Mouse (Mus musculus) midbrain, embryonic 11.5 days (tissue): ENCODE results near the gene Glyat. TPM values are rescaled to one million over a fixed set of nuclear protein-coding genes. Genes with fewer than 3 reads are reported as not detected.

Experiments
- ATAC-seq: fragments of 200-750 bp; cut with Nextera tagmentation; 2 replicates; pipeline ENCODE4 v1.8.0; 2017; ENCODE audit warnings: moderate TSS enrichment, moderate library complexity; ENCODE audit not compliant: low FRiP score
- DNase-seq: peaks from one replicate; pipeline ENCODE4 v3.0.0; 2015; ENCODE audit warnings: low spot score; ENCODE audit errors: missing footprints
- H3K27ac ChIP-seq: fragments of 300-500 bp; sonication (generic); 2 replicates; pipeline ENCODE4 v1.5.1; 2014; ENCODE audit warnings: low read depth, low read length
- H3K27me3 ChIP-seq: fragments of 300-500 bp; sonication (generic); 2 replicates; pipeline ENCODE4 v1.6.1; 2014; ENCODE audit warnings: mild to moderate bottlenecking, low read length, moderate library complexity, mixed read lengths; ENCODE audit not compliant: control insufficient read depth, insufficient read depth
- H3K36me3 ChIP-seq: fragments of 300-500 bp; sonication (generic); 2 replicates; pipeline ENCODE4 v1.6.1; 2014; ENCODE audit warnings: mild to moderate bottlenecking, low read length, moderate library complexity, mixed read lengths; ENCODE audit not compliant: control insufficient read depth, insufficient read depth
- H3K4me1 ChIP-seq: fragments of 300-500 bp; sonication (generic); 2 replicates; pipeline ENCODE4 v1.6.1; 2014; ENCODE audit warnings: low read length; ENCODE audit not compliant: control insufficient read depth, insufficient read depth
- H3K4me2 ChIP-seq: fragments of 300-500 bp; sonication (generic); 2 replicates; pipeline ENCODE4 v1.6.1; 2014; ENCODE audit warnings: mild to moderate bottlenecking, moderate library complexity
- H3K4me3 ChIP-seq: fragments of 300-500 bp; sonication (generic); 2 replicates; pipeline ENCODE4 v1.5.1; 2014; ENCODE audit warnings: low read depth, low read length
- H3K9ac ChIP-seq: fragments of 300-500 bp; sonication (generic); 2 replicates; pipeline ENCODE4 v1.6.1; 2014; ENCODE audit warnings: low read length
- H3K9me3 ChIP-seq: fragments of 300-500 bp; sonication (generic); 2 replicates; pipeline ENCODE4 v1.6.1; 2016; ENCODE audit warnings: low read length; ENCODE audit not compliant: control insufficient read depth
- WGBS: fragments of 180-500 bp; shearing (Covaris S2); extraction: QIAGEN DNeasy Blood & Tissue Kit; methylation state at CpG from one replicate; pipeline ENCODE4 v1.1.7; 2014; 5-methylcytosine and 5-hydroxymethylcytosine counted together
- polyA plus RNA-seq: library from polyadenylated mRNA; unstranded; fragments of >200 nt; fragmentation: Nextera tagmentation; extraction: Ambion mirVana; gene quantifications from 2 replicates; pipeline ENCODE4 v1.2.1, GENCODE M21; 2014

Glyat gene
- polyA plus RNA-seq, 1 experiment from 2014 or later, result not detected

DNA sequence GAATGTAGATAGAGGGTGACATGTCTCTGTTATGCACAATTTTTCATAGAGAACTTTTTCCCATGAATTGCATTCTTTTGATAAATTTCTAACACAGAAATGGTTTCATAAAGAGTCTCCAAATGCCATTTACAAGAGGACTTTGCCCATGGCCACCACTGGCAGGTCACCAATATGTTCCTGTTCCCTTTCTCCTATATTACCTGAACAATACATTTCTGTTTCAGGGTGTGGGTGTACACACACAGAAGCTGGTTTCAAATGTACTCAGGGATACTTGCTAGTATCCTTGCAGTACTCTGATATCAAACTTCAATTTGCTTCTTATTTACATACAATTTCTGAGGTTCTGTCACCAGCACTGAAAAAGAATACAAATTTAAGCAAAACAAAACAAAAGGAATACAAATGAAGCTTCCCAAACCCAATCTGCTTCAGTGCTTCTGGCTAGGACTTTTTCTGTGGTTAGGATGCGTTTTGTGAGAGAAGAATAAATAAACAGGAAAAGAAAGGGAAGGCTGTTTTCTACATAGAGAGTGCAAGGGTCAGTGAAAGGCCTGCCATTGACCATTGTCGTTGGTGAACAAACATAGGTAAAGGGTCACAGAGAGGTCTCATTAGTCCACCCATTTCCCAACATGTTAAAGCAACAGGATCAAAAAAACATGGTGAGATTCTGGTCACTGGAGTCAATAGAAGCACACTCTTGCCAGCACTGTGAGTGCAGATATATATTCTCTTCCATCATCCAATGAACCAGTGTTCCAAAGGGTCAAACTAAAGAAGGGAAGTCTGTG, 32.2 kb upstream of the Glyat start:
- Histone ChIP-seq H3K9ac (no peak overlapping the region), H3K27ac (no peak overlapping the region), H3K36me3 (no peaks in the 10 kb centered on the region), H3K4me2 (no peak overlapping the region), H3K4me3 (no peak overlapping the region), H3K9me3 (no peaks in the 10 kb centered on the region), H3K4me1 (no peaks in the 10 kb centered on the region), H3K27me3 (no peaks in the 10 kb centered on the region; the same call in 1 of the 2 replicates)
- ATAC-seq (no peak), DNase-seq (no peak)
- WGBS, result 52% methylated on average over 2 of the region's 2 CpGs

- no peak overlapping the region for H3K27ac ChIP-seq
- DNase-seq (no peak), ATAC-seq (no peak)
- H3K9me3 ChIP-seq, result no peaks in the 10 kb centered on the region
- no peaks in the 10 kb centered on the region for H3K27me3 ChIP-seq
- no peak overlapping the region for H3K9ac ChIP-seq
- no peak overlapping the region for H3K4me2 ChIP-seq
- H3K36me3 ChIP-seq, result no peaks in the 10 kb centered on the region
- no peaks in the 10 kb centered on the region for H3K4me1 ChIP-seq
- H3K4me3 ChIP-seq, result no peak overlapping the region
Observed at GRCm38 (mm10) chr19:12608336-12608735, 24.8 kb upstream of the Glyat start.

DNA sequence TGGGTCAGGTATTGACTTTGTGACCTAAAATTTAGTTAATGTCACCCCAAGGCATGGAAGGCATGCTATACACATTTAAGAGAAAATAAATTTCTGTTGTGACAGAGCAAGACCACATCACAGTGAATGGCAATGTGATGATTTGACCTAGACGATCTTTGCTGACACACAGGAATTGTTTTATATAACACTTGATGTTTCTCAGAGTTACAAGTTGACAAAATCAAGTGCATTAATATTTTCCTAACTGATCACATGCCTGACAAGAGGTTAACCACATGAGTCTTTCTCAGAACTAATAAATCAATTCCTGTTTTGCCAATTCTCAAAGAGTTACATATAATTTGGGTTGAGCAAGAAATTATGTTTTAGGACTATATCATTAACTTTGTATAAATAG, 19.5 kb upstream of the Glyat start:
- Histone ChIP-seq H3K9ac (no peak overlapping the region), H3K4me2 (no peak overlapping the region), H3K27me3 (no peaks in the 10 kb centered on the region), H3K4me1 (no peaks in the 10 kb centered on the region), H3K36me3 (no peaks in the 10 kb centered on the region), H3K9me3 (no peaks in the 10 kb centered on the region), H3K27ac (no peak overlapping the region), H3K4me3 (no peak overlapping the region)
- DNase-seq (no peak), ATAC-seq (no peak)
- WGBS, result 87% methylated on average over 1 of the region's 1 CpGs

DNA sequence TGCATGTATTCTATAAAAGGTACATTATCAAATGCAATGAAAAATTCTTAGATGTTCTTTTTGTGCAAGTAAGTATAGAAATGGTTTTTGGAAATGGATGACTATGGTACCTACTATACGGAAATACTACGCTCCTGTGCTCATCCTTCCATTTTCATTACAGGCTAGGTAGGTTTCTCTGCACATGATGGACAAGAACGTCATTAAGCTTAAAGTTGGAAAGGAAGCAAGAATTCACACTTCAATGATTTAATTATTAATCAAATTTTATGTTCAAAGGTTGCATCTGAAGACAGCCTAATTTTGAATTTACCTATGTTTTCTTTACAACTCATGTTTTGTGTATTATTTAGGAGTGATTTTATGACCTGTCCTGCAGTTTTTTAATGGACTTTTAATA, 1.2 kb downstream of the Glyat start:
- Histone ChIP-seq H3K4me3 (no peak overlapping the region), H3K36me3 (no peaks in the 10 kb centered on the region), H3K27ac (no peak overlapping the region), H3K27me3 (no peaks in the 10 kb centered on the region), H3K4me1 (no peaks in the 10 kb centered on the region), H3K4me2 (no peak overlapping the region), H3K9me3 (no peaks in the 10 kb centered on the region), H3K9ac (no peak overlapping the region)
- ATAC-seq (no peak), DNase-seq (no peak)
- WGBS, result 93% methylated on average over 3 of the region's 3 CpGs

GRCm38 (mm10) chr19:12634963-12635362, 1.9 kb downstream of the Glyat start:
- no peaks in the 10 kb centered on the region for H3K27me3 ChIP-seq
- DNase-seq, result no peak
- no peak overlapping the region for H3K4me2 ChIP-seq
- no peak for ATAC-seq
- no peak overlapping the region for H3K4me3 ChIP-seq
- no peaks in the 10 kb centered on the region for H3K36me3 ChIP-seq
- no peaks in the 10 kb centered on the region for H3K4me1 ChIP-seq
- no peak overlapping the region for H3K27ac ChIP-seq
- no peaks in the 10 kb centered on the region for H3K9me3 ChIP-seq
- no peak overlapping the region for H3K9ac ChIP-seq
- WGBS, result 87% methylated on average over 4 of the region's 4 CpGs

DNA sequence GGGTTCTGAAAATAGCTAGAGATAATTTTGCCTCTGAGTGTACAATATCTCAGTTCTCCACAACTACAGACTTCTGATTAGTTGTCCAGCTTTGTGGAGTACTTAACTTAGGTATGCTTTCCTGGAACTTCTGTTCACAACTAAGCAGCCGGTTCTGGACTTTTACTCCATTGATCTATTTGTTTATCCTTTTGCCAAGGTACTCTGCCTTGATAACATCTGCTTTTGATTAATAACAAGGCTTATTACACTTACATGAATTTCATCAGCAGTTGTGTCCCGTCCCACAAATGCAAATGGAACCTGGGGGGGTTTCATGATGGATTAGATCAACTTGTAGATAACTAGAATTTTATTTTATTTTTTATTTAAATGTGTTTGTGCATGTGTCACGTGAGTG, 3.8 kb downstream of the Glyat start:
- no peak overlapping the region for H3K4me2 ChIP-seq
- H3K4me1 ChIP-seq, result no peaks in the 10 kb centered on the region
- no peaks in the 10 kb centered on the region for H3K27me3 ChIP-seq
- ATAC-seq, result no peak
- WGBS, result 73% methylated on average over 3 of the region's 3 CpGs
- H3K36me3 ChIP-seq, result no peaks in the 10 kb centered on the region
- no peak overlapping the region for H3K4me3 ChIP-seq
- H3K9me3 ChIP-seq, result no peaks in the 10 kb centered on the region
- no peak overlapping the region for H3K9ac ChIP-seq
- no peak for DNase-seq
- H3K27ac ChIP-seq, result no peak overlapping the region

GRCm38 (mm10) chr19:12638049-12638448, 4.9 kb downstream of the Glyat start:
- Histone ChIP-seq H3K27me3 (no peaks in the 10 kb centered on the region), H3K4me2 (no peak overlapping the region), H3K36me3 (no peaks in the 10 kb centered on the region), H3K9me3 (no peaks in the 10 kb centered on the region), H3K9ac (no peak overlapping the region), H3K27ac (no peak overlapping the region), H3K4me1 (no peaks in the 10 kb centered on the region), H3K4me3 (no peak overlapping the region)
- ATAC-seq (no peak), DNase-seq (no peak)
- 67% methylated on average over 1 of the region's 1 CpGs for WGBS

DNA sequence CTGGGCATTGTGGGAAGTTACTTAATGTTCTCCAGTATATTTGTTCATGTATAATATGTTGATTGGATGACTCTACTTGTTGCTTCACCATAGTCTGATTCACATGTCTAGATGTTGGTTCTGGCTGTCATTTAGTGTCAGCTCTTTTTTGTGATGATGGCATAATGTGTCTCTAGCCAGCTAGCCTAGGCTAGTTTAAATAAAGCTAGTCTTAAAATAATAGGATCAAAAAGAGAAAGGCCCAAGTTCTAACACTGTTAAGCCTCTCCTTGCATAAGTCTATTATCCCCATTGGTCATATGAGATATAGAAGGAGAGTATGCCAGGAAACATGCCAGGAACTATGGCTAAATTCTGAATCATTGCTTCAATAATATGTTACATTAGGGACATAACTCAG, 16.4 kb downstream of the Glyat start:
- H3K27ac ChIP-seq, result no peak overlapping the region
- no peaks in the 10 kb centered on the region for H3K27me3 ChIP-seq
- DNase-seq (no peak), ATAC-seq (no peak)
- H3K4me1 ChIP-seq, result no peaks in the 10 kb centered on the region
- H3K4me3 ChIP-seq, result no peak overlapping the region
- H3K4me2 ChIP-seq, result no peak overlapping the region
- H3K36me3 ChIP-seq, result no peaks in the 10 kb centered on the region
- no peak overlapping the region for H3K9ac ChIP-seq
- H3K9me3 ChIP-seq, result no peaks in the 10 kb centered on the region

- no peak overlapping the region for H3K4me2 ChIP-seq
- no peak overlapping the region for H3K4me3 ChIP-seq
- no peak for DNase-seq
- H3K9me3 ChIP-seq, result no peaks in the 10 kb centered on the region
- H3K27ac ChIP-seq, result no peak overlapping the region
- no peak overlapping the region for H3K9ac ChIP-seq
- H3K36me3 ChIP-seq, result no peaks in the 10 kb centered on the region
- H3K4me1 ChIP-seq, result no peaks in the 10 kb centered on the region
- ATAC-seq, result no peak
- 69% methylated on average over 1 of the region's 1 CpGs for WGBS
- H3K27me3 ChIP-seq, result no peaks in the 10 kb centered on the region
Observed at GRCm38 (mm10) chr19:12666156-12666555, 33.0 kb downstream of the Glyat start.
